Mouse (Mus musculus) thymus, adult 2 months (tissue): ENCODE measurements around the gene Olfr1099.

Source experiments
- CTCF ChIP-seq: fragments of 200-500 bp; IDR thresholded peaks from 2 replicates; pipeline ENCODE4 v1.5.1; 2012; ENCODE audit warnings: mild to moderate bottlenecking, control low read depth, low read length, moderate library complexity, borderline replicate concordance; ENCODE audit not compliant: control insufficient read depth, poor library complexity, insufficient read depth; ENCODE audit errors: extremely low read depth
- POLR2A ChIP-seq: fragments of 200-500 bp; IDR thresholded peaks from 2 replicates; pipeline ENCODE4 v1.6.1; 2012; ENCODE audit warnings: mild to moderate bottlenecking, low read length, control low read depth, moderate library complexity; ENCODE audit not compliant: control insufficient read depth, poor library complexity, insufficient read depth; ENCODE audit errors: extremely low read depth

DNA sequence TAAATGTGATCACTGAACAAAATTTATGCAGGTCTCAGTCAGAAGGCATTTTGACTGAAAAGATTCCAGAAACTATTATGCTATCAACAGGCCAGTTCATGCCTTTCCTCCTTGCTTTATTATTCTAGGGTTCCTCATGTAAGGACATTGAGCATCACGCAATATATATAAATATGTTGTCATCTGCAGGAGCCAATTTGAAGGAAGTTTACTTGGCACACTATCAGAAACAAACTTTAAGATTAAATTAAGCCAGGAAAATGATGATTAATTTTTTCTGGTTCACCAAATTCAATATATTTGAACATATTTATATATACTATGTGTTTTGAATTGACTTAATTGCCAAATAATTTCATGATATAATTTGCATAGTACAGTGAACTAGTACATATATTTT is 36.0 kb downstream of the Olfr1099 start, which contains the start of gene Olfr1098:
- no peak for TF ChIP-seq CTCF
- TF ChIP-seq POLR2A: no peak
